Mouse (Mus musculus): ENCODE measurements at regions not wholly inside any gene's neighbourhood (a gene's known extent, or its start where the extent isn't known, plus 50 kb on each side); places are given as distances from the start of the nearest gene placed in this dataset.

DNA sequence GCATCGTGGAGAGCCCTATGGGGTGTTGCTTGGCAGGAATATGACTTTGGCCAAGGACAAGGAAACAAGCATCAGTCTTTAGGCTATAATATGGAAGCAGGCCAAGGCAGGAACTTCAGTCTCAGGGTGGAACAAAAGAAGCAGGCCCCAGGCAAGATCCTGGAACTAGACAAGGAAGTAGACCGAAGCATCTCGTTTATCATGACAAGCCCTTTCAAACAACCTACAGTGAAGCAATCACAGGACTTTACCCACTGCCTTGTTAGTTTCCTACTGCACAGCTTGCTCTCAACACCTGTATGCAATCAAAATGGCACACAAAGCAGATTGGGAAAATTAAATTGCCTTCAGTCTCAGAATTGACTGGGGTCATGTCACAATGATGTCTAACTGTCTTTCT lies 163.2 kb upstream of the Gulp1 start:
- DNase-seq, result no peak

- DNase-seq, result no peak
Observed at GRCm38 (mm10) chr1:44392141-44392540, 159.2 kb upstream of the Gulp1 start.

GRCm38 (mm10) chr1:44395538-44395937 lies 155.8 kb upstream of the Gulp1 start:
- no peak for DNase-seq

DNA sequence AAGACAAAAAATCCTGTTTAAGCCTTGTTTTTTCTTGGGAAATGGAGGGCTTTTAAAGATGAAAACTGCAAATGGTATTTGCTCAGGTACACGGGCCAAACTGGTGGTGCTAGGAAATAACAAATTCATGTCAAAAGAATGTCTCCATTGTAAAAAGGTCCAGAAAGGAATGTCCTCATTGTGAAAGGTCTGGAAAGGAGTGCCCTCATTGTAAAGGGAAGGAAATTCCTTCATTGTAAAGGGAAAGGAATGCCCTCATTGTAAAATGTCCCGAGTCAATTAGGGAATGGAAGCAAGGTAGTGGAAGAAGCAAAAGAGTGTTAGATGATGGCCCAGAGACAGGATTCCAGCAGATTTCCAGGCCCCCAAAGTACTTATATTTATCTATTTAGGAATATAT lies 153.2 kb upstream of the Gulp1 start:
- no peak for DNase-seq

- DNase-seq, result peak; percentile 9 to 35
Observed at GRCm38 (mm10) chr1:44437822-44438221, 113.5 kb upstream of the Gulp1 start.

Measured in cerebellum, postnatal 14 days (tissue).